Mouse (Mus musculus) left cerebral cortex, postnatal 4 days (tissue): ENCODE measurements around the gene Vsig2. TPM values are rescaled to one million over a fixed set of nuclear protein-coding genes. Genes with fewer than 3 reads are reported as not detected.

Experiments used
- DNase-seq: peaks from one replicate; pipeline ENCODE4 v3.0.0-alpha.2; 2022
- intact Hi-C: fragments of 180-260 bp; cut with DNase I; formaldehyde crosslinking; loops from one replicate; pipeline ENCODE4 v1.15.1; 2025
- total RNA-seq, 2 experiments: library from RNA; stranded (reverse); gene quantifications; 2 replicates each; pipeline ENCODE4 v1.2.3; 2021

Gene Vsig2
- 1 to 10 TPM; 3.4 TPM for total RNA-seq

- DNase-seq: no peak
- intact Hi-C loops: no loop called here
These were observed at the start of gene Vsig2 for GRCm38 (mm10) chr9:37539170-37540025. TSS of gene Vsig2 (plus strand) at chr9:37539255.

GRCm38 (mm10) chr9:37489446-37490120 lies 49.5 kb upstream of the Vsig2 start:
- intact Hi-C loops: no loop called here
- DNase-seq: peak; percentile 49

GRCm38 (mm10) chr9:37495761-37496160 lies 43.3 kb upstream of the Vsig2 start:
- intact Hi-C loops: no loop called here
- no peak for DNase-seq

DNA sequence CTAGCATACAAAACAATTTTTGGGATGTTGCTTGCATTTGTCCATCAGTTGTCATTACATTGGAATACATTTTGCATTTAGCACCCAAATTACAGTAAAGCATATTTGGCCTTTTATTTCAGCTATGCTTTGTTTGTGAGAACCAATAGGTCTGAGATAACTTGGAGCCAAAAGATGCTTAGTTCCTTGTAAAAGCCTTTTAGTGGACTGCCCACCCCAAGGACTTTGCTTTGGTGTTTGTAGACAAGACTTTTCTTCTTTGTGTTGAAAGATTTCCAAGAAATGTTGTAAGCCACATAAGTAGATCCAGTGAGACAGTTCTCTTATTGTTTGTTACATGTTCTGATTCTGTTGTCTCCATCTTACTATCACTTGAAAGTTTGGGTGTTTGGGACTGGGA lies 42.7 kb upstream of the Vsig2 start:
- no peak for DNase-seq
- intact Hi-C loops: no loop called here

DNA sequence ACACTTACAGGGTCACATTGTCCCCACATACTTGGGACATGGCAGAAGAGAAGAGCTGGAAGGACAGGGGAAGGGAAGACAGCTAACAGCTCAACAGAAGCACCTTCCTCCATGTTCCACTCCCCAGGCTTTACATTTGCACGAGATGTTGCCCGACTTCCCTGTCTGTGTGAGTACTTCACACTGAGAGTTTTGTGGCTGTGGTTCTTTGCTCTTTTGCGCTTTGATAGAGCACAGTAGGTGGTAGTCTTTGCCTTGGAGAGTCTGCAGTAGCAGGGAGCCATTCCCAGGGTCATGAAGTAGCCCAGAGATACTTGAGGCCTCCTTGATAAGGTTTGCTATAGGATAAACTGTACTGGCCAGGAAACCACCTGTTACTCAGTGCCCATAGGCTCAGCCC lies 38.9 kb upstream of the Vsig2 start:
- intact Hi-C loops: no loop called here

DNA sequence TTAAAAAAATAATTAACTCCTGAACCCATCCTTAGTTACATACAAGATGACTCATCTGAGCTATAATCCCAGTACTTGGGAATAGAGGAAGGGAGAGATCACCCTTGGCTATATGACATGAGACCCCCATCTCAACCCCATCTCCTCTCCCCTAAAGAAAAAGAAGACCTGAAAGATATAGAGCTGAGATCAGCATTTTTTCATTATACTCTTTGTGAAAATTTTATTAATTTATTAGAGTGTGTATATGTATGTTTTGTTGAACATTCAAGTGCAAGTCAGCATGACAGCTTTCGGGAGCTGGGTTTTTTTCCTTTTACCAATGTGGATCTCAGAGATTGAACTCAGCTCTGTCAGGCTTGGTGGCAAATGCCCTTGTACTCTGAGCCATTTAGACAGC lies 37.9 kb upstream of the Vsig2 start:
- no peak for DNase-seq
- intact Hi-C loops: no loop called here

More for the DNA sequence above, 38.9 kb upstream of the Vsig2 start:
- DNase-seq: no peak

- no peak for DNase-seq
These were observed 34.7 kb upstream of the Vsig2 start for GRCm38 (mm10) chr9:37504348-37504747.

GRCm38 (mm10) chr9:37506023-37506422 lies 33.0 kb upstream of the Vsig2 start:
- DNase-seq: no peak
- intact Hi-C loops: no loop called here

More at GRCm38 (mm10) chr9:37504348-37504747, 34.7 kb upstream of the Vsig2 start:
- intact Hi-C loops: no loop called here

GRCm38 (mm10) chr9:37512097-37512496 lies 27.0 kb upstream of the Vsig2 start:
- intact Hi-C loops: no loop called here

GRCm38 (mm10) chr9:37514456-37514855 lies 24.6 kb upstream of the Vsig2 start:
- intact Hi-C loops: no loop called here
- DNase-seq: no peak

More at GRCm38 (mm10) chr9:37512097-37512496, 27.0 kb upstream of the Vsig2 start:
- no peak for DNase-seq

GRCm38 (mm10) chr9:37517467-37517866 lies 21.6 kb upstream of the Vsig2 start:
- no peak for DNase-seq
- intact Hi-C loops: no loop called here

GRCm38 (mm10) chr9:37518991-37519390 lies 20.1 kb upstream of the Vsig2 start:
- intact Hi-C loops: no loop called here
- no peak for DNase-seq

DNA sequence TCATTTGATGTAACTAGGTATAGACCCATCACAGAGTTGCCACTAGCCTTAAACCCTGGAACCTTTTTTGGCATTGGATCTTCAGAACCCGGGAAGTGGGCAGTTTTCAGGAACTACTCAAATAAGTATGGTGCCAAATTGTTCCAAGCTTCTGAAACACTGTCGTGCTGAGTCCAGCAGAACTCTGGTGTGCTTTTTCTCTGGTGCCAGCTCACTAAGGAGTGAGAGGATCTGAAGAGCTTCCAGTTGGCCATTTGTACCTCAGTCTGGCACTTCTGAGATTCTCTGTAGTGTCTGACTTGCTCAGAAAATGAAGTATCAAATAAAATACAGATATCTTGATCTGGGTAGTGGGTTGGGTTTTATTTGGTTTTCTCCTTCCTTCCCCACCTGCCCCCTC lies 19.1 kb upstream of the Vsig2 start:
- DNase-seq: no peak
- intact Hi-C loops: no loop called here

DNA sequence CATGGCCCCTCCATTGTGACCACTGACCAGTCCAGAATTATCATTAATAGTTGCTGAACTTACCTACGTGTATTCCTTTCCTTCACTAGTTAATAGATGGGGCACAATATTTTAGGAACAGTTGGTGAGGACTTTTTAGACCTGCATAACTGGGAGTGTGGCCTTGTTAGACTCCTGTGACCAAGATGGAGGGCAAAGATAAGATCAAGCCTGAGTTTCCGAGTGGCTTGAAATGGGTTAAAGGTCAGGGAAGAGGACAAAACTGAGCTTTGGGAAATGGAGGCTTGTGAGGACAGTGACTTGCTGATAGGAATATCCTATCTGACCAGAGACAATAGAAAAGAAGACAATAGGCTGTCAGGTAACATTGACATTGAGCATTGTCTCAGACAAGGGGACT lies 13.6 kb upstream of the Vsig2 start:
- intact Hi-C loops: no loop called here
- no peak for DNase-seq

- intact Hi-C loops: no loop called here
- no peak for DNase-seq
These were observed 12.3 kb upstream of the Vsig2 start for GRCm38 (mm10) chr9:37526443-37527395.

GRCm38 (mm10) chr9:37527396-37528224 lies 11.4 kb upstream of the Vsig2 start, which contains the start of gene Esam:
TSS of gene Esam (plus strand) at chr9:37528078.
- DNase-seq: no peak
- intact Hi-C loops: no loop called here

GRCm38 (mm10) chr9:37528225-37528970 lies 10.7 kb upstream of the Vsig2 start:
- DNase-seq: no peak
- intact Hi-C loops: no loop called here

DNA sequence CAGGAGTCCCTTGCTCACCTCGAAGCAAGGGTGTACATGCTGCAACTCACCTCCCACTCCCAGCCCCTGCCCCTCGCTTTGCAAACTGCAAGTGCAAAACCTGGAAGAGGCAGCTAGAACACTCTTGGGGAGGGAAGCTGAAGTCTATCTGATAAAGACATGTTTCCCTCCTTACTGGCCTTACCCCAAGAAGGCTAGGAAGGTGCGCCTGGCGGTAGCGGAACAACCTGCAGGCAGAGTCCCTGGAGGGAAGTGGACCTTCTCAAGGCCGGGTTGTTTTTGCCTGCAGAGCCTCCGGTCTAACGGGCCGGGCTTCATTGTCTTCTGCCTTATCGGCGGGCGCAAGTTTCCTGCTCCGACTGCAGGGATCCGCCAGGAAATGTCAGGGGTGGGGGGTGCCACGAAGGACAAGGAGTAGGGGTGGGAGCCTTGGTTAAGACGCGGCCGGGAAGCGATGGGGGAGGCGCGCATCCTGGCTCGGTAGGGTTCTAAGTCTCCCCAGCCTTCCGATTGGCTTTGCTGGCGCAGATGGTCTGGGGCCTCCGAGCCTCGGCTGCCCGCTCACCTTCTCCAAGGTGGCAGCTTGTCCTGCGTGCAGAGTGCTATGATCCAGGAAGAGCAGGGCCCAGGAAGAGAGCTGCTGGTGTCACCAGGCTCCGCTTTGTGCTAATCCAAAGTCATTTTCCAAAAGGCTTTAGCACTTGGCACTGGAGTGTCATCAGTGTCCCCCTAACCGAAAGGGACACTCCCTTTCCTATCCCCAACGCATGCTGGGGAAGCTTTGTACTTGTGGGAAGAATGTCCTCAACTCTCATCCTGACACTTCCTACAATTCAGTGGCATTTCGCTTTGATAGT lies 8.8 kb upstream of the Vsig2 start:
- DNase-seq: peak; percentile 18
- intact Hi-C loops: no loop called here
